Mouse (Mus musculus): ENCODE measurements around the gene Parvg. TPM values are rescaled to one million over a fixed set of nuclear protein-coding genes. Genes with fewer than 3 reads are reported as not detected.

Parvg gene
- polyA plus RNA-seq, 1 experiment from 2014 or later = 9.4 TPM

GRCm38 (mm10) chr15:84310271-84310670, 13.6 kb upstream of the Parvg start:
- Histone ChIP-seq H3K4me2 (no peak overlapping the region), H3K4me1 (replicated peaks) (peaks cover 51% of the 10 kb centered on the region), H3K4me3 (replicated peaks) (no peak overlapping the region), H3K27me3 (no peaks in the 10 kb centered on the region), H3K27ac (peak overlapping the region; percentile 81), H3K36me3 (peaks cover 12% of the 10 kb centered on the region), H3K9ac (0 out of 2 replicates have a peak overlapping the region, but pooled peaks have one; percentile 26), H3K9me3 (replicated peaks) (no peaks in the 10 kb centered on the region)
- no peak for DNase-seq
- ATAC-seq (ENCODE audit: low read depth) = no peak
- WGBS (ENCODE audit: insufficient replicate concordance) = 55% methylated on average over 11 of the region's 11 CpGs

- WGBS (ENCODE audit: insufficient replicate concordance) = 43% methylated on average over 9 of the region's 9 CpGs
- ATAC-seq (ENCODE audit: low read depth) (peak; percentile 89), DNase-seq (peak; percentile 67)
- Histone ChIP-seq H3K4me3 (replicated peaks) (no peak overlapping the region), H3K9me3 (replicated peaks) (no peaks in the 10 kb centered on the region), H3K4me2 (peak overlapping the region; percentile 37), H3K9ac (peak overlapping the region; percentile 26; the same call in 1 of the 2 replicates), H3K4me1 (replicated peaks) (peaks cover 51% of the 10 kb centered on the region), H3K27ac (peak overlapping the region; percentile 81), H3K36me3 (peaks cover 12% of the 10 kb centered on the region), H3K27me3 (no peaks in the 10 kb centered on the region)
Observed at GRCm38 (mm10) chr15:84311295-84312085, 12.3 kb upstream of the Parvg start.

- H3K27me3 ChIP-seq = no peaks in the 10 kb centered on the region
- peaks cover 51% of the 10 kb centered on the region for H3K4me1 ChIP-seq (replicated peaks)
- H3K36me3 ChIP-seq = peaks cover under 1% of the 10 kb centered on the region; the same call in 1 of the 2 replicates
- H3K9me3 ChIP-seq (replicated peaks) = no peaks in the 10 kb centered on the region
- no peak for DNase-seq
- peak overlapping the region; percentile 81 for H3K27ac ChIP-seq
- 39% methylated on average over 9 of the region's 10 CpGs for WGBS (ENCODE audit: insufficient replicate concordance)
- no peak overlapping the region for H3K4me3 ChIP-seq (replicated peaks)
- ATAC-seq (ENCODE audit: low read depth) = no peak
- H3K4me2 ChIP-seq = no peak overlapping the region
- no peak overlapping the region for H3K9ac ChIP-seq
Observed at GRCm38 (mm10) chr15:84312878-84313565, 10.8 kb upstream of the Parvg start.

GRCm38 (mm10) chr15:84313566-84313878, 10.3 kb upstream of the Parvg start:
- no peak overlapping the region for H3K4me3 ChIP-seq (replicated peaks)
- H3K36me3 ChIP-seq = no peaks in the 10 kb centered on the region
- ATAC-seq (ENCODE audit: low read depth) (0 out of 2 replicates have a peak, but pooled peaks have one; percentile 11), DNase-seq (peak; percentile 28)
- peaks cover 51% of the 10 kb centered on the region for H3K4me1 ChIP-seq (replicated peaks)
- no peaks in the 10 kb centered on the region for H3K9me3 ChIP-seq (replicated peaks)
- no peak overlapping the region; the same call in 1 of the 2 replicates for H3K9ac ChIP-seq
- H3K4me2 ChIP-seq = no peak overlapping the region
- 27% methylated on average over 9 of the region's 9 CpGs for WGBS (ENCODE audit: insufficient replicate concordance)
- peak overlapping the region; percentile 81 for H3K27ac ChIP-seq
- no peaks in the 10 kb centered on the region for H3K27me3 ChIP-seq

GRCm38 (mm10) chr15:84314420-84315080, 9.3 kb upstream of the Parvg start:
- 51% methylated on average over 18 of the region's 18 CpGs for WGBS (ENCODE audit: insufficient replicate concordance)
- peaks cover 51% of the 10 kb centered on the region for H3K4me1 ChIP-seq (replicated peaks)
- H3K9ac ChIP-seq = no peak overlapping the region
- no peaks in the 10 kb centered on the region for H3K9me3 ChIP-seq (replicated peaks)
- ATAC-seq (ENCODE audit: low read depth) (no peak), DNase-seq (no peak)
- no peaks in the 10 kb centered on the region for H3K27me3 ChIP-seq
- no peaks in the 10 kb centered on the region for H3K36me3 ChIP-seq
- H3K4me2 ChIP-seq = no peak overlapping the region
- peak overlapping the region; percentile 81 for H3K27ac ChIP-seq
- H3K4me3 ChIP-seq (replicated peaks) = no peak overlapping the region

- Histone ChIP-seq H3K27ac (0 out of 2 replicates have a peak overlapping the region, but pooled peaks have one; percentile 81), H3K27me3 (no peaks in the 10 kb centered on the region), H3K9me3 (replicated peaks) (no peaks in the 10 kb centered on the region), H3K36me3 (no peaks in the 10 kb centered on the region), H3K4me2 (no peak overlapping the region), H3K4me3 (replicated peaks) (no peak overlapping the region), H3K9ac (no peak overlapping the region), H3K4me1 (replicated peaks) (peaks cover 47% of the 10 kb centered on the region)
- ATAC-seq (ENCODE audit: low read depth) = no peak
- WGBS (ENCODE audit: insufficient replicate concordance) = 60% methylated on average over 15 of the region's 15 CpGs
- no peak for DNase-seq
Observed at GRCm38 (mm10) chr15:84315276-84316046, 8.4 kb upstream of the Parvg start.

GRCm38 (mm10) chr15:84319393-84319792, 4.4 kb upstream of the Parvg start:
- no peaks in the 10 kb centered on the region for H3K9me3 ChIP-seq (replicated peaks)
- H3K9ac ChIP-seq = no peak overlapping the region
- peaks cover 13% of the 10 kb centered on the region for H3K4me1 ChIP-seq (replicated peaks)
- H3K27ac ChIP-seq = no peak overlapping the region
- H3K4me2 ChIP-seq = no peak overlapping the region
- H3K36me3 ChIP-seq = no peaks in the 10 kb centered on the region
- no peak for DNase-seq
- 69% methylated on average over 4 of the region's 4 CpGs for WGBS (ENCODE audit: insufficient replicate concordance)
- no peaks in the 10 kb centered on the region for H3K27me3 ChIP-seq
- no peak for ATAC-seq (ENCODE audit: low read depth)
- H3K4me3 ChIP-seq (replicated peaks) = no peak overlapping the region

GRCm38 (mm10) chr15:84321544-84322174, 2.2 kb upstream of the Parvg start:
- Histone ChIP-seq H3K9ac (no peak overlapping the region), H3K4me1 (replicated peaks) (peaks cover 18% of the 10 kb centered on the region), H3K4me2 (no peak overlapping the region), H3K27ac (no peak overlapping the region), H3K36me3 (no peaks in the 10 kb centered on the region), H3K27me3 (no peaks in the 10 kb centered on the region), H3K9me3 (replicated peaks) (no peaks in the 10 kb centered on the region), H3K4me3 (replicated peaks) (no peak overlapping the region)
- DNase-seq (no peak), ATAC-seq (ENCODE audit: low read depth) (no peak)
- 38% methylated on average over 8 of the region's 8 CpGs for WGBS (ENCODE audit: insufficient replicate concordance)

GRCm38 (mm10) chr15:84324870-84325553, 1.2 kb downstream of the Parvg start:
- H3K4me2 ChIP-seq = peak overlapping the region; percentile 48
- H3K27me3 ChIP-seq = no peaks in the 10 kb centered on the region
- 30% methylated on average over 8 of the region's 8 CpGs for WGBS (ENCODE audit: insufficient replicate concordance)
- peak; percentile 50; the same call in 1 of the 2 replicates for ATAC-seq (ENCODE audit: low read depth)
- H3K36me3 ChIP-seq = no peaks in the 10 kb centered on the region
- H3K4me3 ChIP-seq (replicated peaks) = peak overlapping the region; percentile 39
- peaks cover 18% of the 10 kb centered on the region for H3K4me1 ChIP-seq (replicated peaks)
- peak overlapping the region; percentile 45 for H3K27ac ChIP-seq
- H3K9me3 ChIP-seq (replicated peaks) = no peaks in the 10 kb centered on the region
- peak overlapping the region; percentile 58 for H3K9ac ChIP-seq
- DNase-seq = no peak

- Histone ChIP-seq H3K4me1 (replicated peaks) (peaks cover 18% of the 10 kb centered on the region), H3K4me3 (replicated peaks) (peak overlapping the region; percentile 39; the same call in 1 of the 2 replicates), H3K9me3 (replicated peaks) (no peaks in the 10 kb centered on the region), H3K27ac (peak overlapping the region; percentile 45), H3K9ac (0 out of 2 replicates have a peak overlapping the region, but pooled peaks have one; percentile 33), H3K36me3 (no peaks in the 10 kb centered on the region), H3K27me3 (no peaks in the 10 kb centered on the region), H3K4me2 (peak overlapping the region; percentile 48)
- WGBS (ENCODE audit: insufficient replicate concordance) = 42% methylated on average over 12 of the region's 12 CpGs
- DNase-seq (no peak), ATAC-seq (ENCODE audit: low read depth) (peak; percentile 26; the same call in 1 of the 2 replicates)
Observed at GRCm38 (mm10) chr15:84325736-84326135, 1.9 kb downstream of the Parvg start.

Measured in liver, embryonic 13.5 days (tissue).